Mouse (Mus musculus): ENCODE data around the gene Mki67. TPM values are rescaled to one million over a fixed set of nuclear protein-coding genes. Genes with fewer than 3 reads are reported as not detected.
A peak's percentile ranks its signal among the peaks of the same experiment; 100 is the strongest.

Gene Mki67
- polyA plus RNA-seq, 1 experiment, result 10.8 TPM

GRCm38 (mm10) chr7:135722011-135722838 lies 6.1 kb upstream of the Mki67 start:
- peaks cover 11% of the 10 kb centered on the region for H3K36me3 ChIP-seq (ENCODE audit: control insufficient read depth)
- no peaks in the 10 kb centered on the region for H3K9me3 ChIP-seq (ENCODE audit: control insufficient read depth, low read length)
- no peak for TF ChIP-seq TAL1 (IDR thresholded peaks at IDR 0.05; ENCODE audit: low read length)
- TF ChIP-seq GATA1 (IDR thresholded peaks at IDR 0.05; ENCODE audit: low read length), result no peak
- peak overlapping the region; percentile 74 for H3K4me3 ChIP-seq (replicated peaks)
- peaks cover 11% of the 10 kb centered on the region for H3K27me3 ChIP-seq (ENCODE audit: control insufficient read depth)
- peaks cover 70% of the 10 kb centered on the region for H3K4me1 ChIP-seq (ENCODE audit: control insufficient read depth)

- H3K4me3 ChIP-seq (replicated peaks), result peak overlapping the region; percentile 74
- H3K27me3 ChIP-seq (ENCODE audit: control insufficient read depth), result peaks cover 8% of the 10 kb centered on the region
- peaks cover 78% of the 10 kb centered on the region for H3K4me1 ChIP-seq (ENCODE audit: control insufficient read depth)
- peaks cover 11% of the 10 kb centered on the region for H3K36me3 ChIP-seq (ENCODE audit: control insufficient read depth)
- H3K9me3 ChIP-seq (ENCODE audit: control insufficient read depth, low read length), result no peaks in the 10 kb centered on the region
- peak; percentile 97 for TF ChIP-seq TAL1 (IDR thresholded peaks at IDR 0.05; ENCODE audit: low read length)
- TF ChIP-seq GATA1 (IDR thresholded peaks at IDR 0.05; ENCODE audit: low read length), result peak; percentile 84
Observed at GRCm38 (mm10) chr7:135721436-135721992, 5.4 kb upstream of the Mki67 start.

GRCm38 (mm10) chr7:135716968-135717557 lies 902 bp upstream of the Mki67 start:
- no peak for TF ChIP-seq TAL1 (IDR thresholded peaks at IDR 0.05; ENCODE audit: low read length)
- no peak for TF ChIP-seq GATA1 (IDR thresholded peaks at IDR 0.05; ENCODE audit: low read length)
- Histone ChIP-seq H3K9me3 (ENCODE audit: control insufficient read depth, low read length) (no peaks in the 10 kb centered on the region), H3K27me3 (ENCODE audit: control insufficient read depth) (no peaks in the 10 kb centered on the region), H3K36me3 (ENCODE audit: control insufficient read depth) (peaks cover 46% of the 10 kb centered on the region), H3K4me1 (ENCODE audit: control insufficient read depth) (peaks cover 69% of the 10 kb centered on the region), H3K4me3 (replicated peaks) (peak overlapping the region; percentile 74)

GRCm38 (mm10) chr7:135716445-135716877 lies 300 bp upstream of the Mki67 start:
- TF ChIP-seq TAL1 (IDR thresholded peaks at IDR 0.05; ENCODE audit: low read length), result no peak
- peak; percentile 32; the same call in 1 of the 2 replicates for TF ChIP-seq GATA1 (IDR thresholded peaks at IDR 0.05; ENCODE audit: low read length)
- peak overlapping the region; percentile 74 for H3K4me3 ChIP-seq (replicated peaks)
- no peaks in the 10 kb centered on the region for H3K27me3 ChIP-seq (ENCODE audit: control insufficient read depth)
- H3K36me3 ChIP-seq (ENCODE audit: control insufficient read depth), result peaks cover 52% of the 10 kb centered on the region
- H3K4me1 ChIP-seq (ENCODE audit: control insufficient read depth), result peaks cover 66% of the 10 kb centered on the region
- no peaks in the 10 kb centered on the region for H3K9me3 ChIP-seq (ENCODE audit: control insufficient read depth, low read length)

GRCm38 (mm10) chr7:135715166-135715565 lies 995 bp downstream of the Mki67 start:
- Histone ChIP-seq H3K4me1 (ENCODE audit: control insufficient read depth) (peaks cover 63% of the 10 kb centered on the region), H3K36me3 (ENCODE audit: control insufficient read depth) (peaks cover 64% of the 10 kb centered on the region), H3K27me3 (ENCODE audit: control insufficient read depth) (no peaks in the 10 kb centered on the region), H3K9me3 (ENCODE audit: control insufficient read depth, low read length) (no peaks in the 10 kb centered on the region), H3K4me3 (replicated peaks) (peak overlapping the region; percentile 74)
- TF ChIP-seq GATA1 (IDR thresholded peaks at IDR 0.05; ENCODE audit: low read length) (no peak), TAL1 (IDR thresholded peaks at IDR 0.05; ENCODE audit: low read length) (no peak)

GRCm38 (mm10) chr7:135713326-135713725 lies 2.8 kb downstream of the Mki67 start:
- H3K4me1 ChIP-seq (ENCODE audit: control insufficient read depth), result peaks cover 51% of the 10 kb centered on the region
- no peak for TF ChIP-seq TAL1 (IDR thresholded peaks at IDR 0.05; ENCODE audit: low read length)
- no peak for TF ChIP-seq GATA1 (IDR thresholded peaks at IDR 0.05; ENCODE audit: low read length)
- H3K4me3 ChIP-seq (replicated peaks), result peak overlapping the region; percentile 74
- H3K9me3 ChIP-seq (ENCODE audit: control insufficient read depth, low read length), result no peaks in the 10 kb centered on the region
- no peaks in the 10 kb centered on the region for H3K27me3 ChIP-seq (ENCODE audit: control insufficient read depth)
- H3K36me3 ChIP-seq (ENCODE audit: control insufficient read depth), result peaks cover 77% of the 10 kb centered on the region

GRCm38 (mm10) chr7:135712534-135712933 lies 3.6 kb downstream of the Mki67 start:
- peaks cover 85% of the 10 kb centered on the region for H3K36me3 ChIP-seq (ENCODE audit: control insufficient read depth)
- no peaks in the 10 kb centered on the region for H3K9me3 ChIP-seq (ENCODE audit: control insufficient read depth, low read length)
- peaks cover 46% of the 10 kb centered on the region for H3K4me1 ChIP-seq (ENCODE audit: control insufficient read depth)
- no peaks in the 10 kb centered on the region; the same call in 1 of the 2 replicates for H3K27me3 ChIP-seq (ENCODE audit: control insufficient read depth)
- H3K4me3 ChIP-seq (replicated peaks), result peak overlapping the region; percentile 74
- TF ChIP-seq GATA1 (IDR thresholded peaks at IDR 0.05; ENCODE audit: low read length) (no peak), TAL1 (IDR thresholded peaks at IDR 0.05; ENCODE audit: low read length) (no peak)

- H3K36me3 ChIP-seq (ENCODE audit: control insufficient read depth), result peaks cover 100% of the 10 kb centered on the region
- no peaks in the 10 kb centered on the region; the same call in 1 of the 2 replicates for H3K27me3 ChIP-seq (ENCODE audit: control insufficient read depth)
- TF ChIP-seq TAL1 (IDR thresholded peaks at IDR 0.05; ENCODE audit: low read length) (no peak), GATA1 (IDR thresholded peaks at IDR 0.05; ENCODE audit: low read length) (no peak)
- H3K4me1 ChIP-seq (ENCODE audit: control insufficient read depth), result peaks cover 39% of the 10 kb centered on the region
- no peak overlapping the region for H3K4me3 ChIP-seq (replicated peaks)
- no peaks in the 10 kb centered on the region for H3K9me3 ChIP-seq (ENCODE audit: control insufficient read depth, low read length)
Observed at GRCm38 (mm10) chr7:135710702-135711101, 5.5 kb downstream of the Mki67 start.

- H3K36me3 ChIP-seq (ENCODE audit: control insufficient read depth), result peaks cover 100% of the 10 kb centered on the region
- TF ChIP-seq TAL1 (IDR thresholded peaks at IDR 0.05; ENCODE audit: low read length) (no peak), GATA1 (IDR thresholded peaks at IDR 0.05; ENCODE audit: low read length) (no peak)
- peaks cover 19% of the 10 kb centered on the region for H3K4me1 ChIP-seq (ENCODE audit: control insufficient read depth)
- H3K4me3 ChIP-seq (replicated peaks), result no peak overlapping the region
- H3K27me3 ChIP-seq (ENCODE audit: control insufficient read depth), result no peaks in the 10 kb centered on the region; the same call in 1 of the 2 replicates
- no peaks in the 10 kb centered on the region for H3K9me3 ChIP-seq (ENCODE audit: control insufficient read depth, low read length)
Observed at GRCm38 (mm10) chr7:135705753-135706152, 10.4 kb downstream of the Mki67 start.

Measured in erythroblast, embryonic 14.5 days (primary cell).